Mouse (Mus musculus) bone marrow, adult 2 months (tissue): ENCODE measurements at regions not wholly inside any gene's neighbourhood (a gene's known extent, or its start where the extent isn't known, plus 50 kb on each side); places are given as distances from the start of the nearest gene placed in this dataset.

Experiments used
- H3K27ac ChIP-seq: fragments of 200-500 bp; 2 replicates; pipeline ENCODE4 v1.5.1; 2012; ENCODE audit warnings: low read depth, mild to moderate bottlenecking, control low read depth, inconsistent platforms, low read length; ENCODE audit not compliant: control insufficient read depth, poor library complexity, insufficient read depth
- H3K4me1 ChIP-seq: fragments of 200-500 bp; 2 replicates; pipeline ENCODE4 v1.6.1; 2011; ENCODE audit warnings: low read length; ENCODE audit not compliant: control insufficient read depth, insufficient read depth
- H3K4me3 ChIP-seq: fragments of 200-500 bp; replicated peaks from 2 replicates; pipeline ENCODE3; 2011; ENCODE audit warnings: mild to moderate bottlenecking, low read depth, low read length, control low read depth; ENCODE audit not compliant: control insufficient read depth
- CTCF ChIP-seq: fragments of 200-500 bp; IDR thresholded peaks from 2 replicates; pipeline ENCODE4 v1.5.1; 2011; ENCODE audit warnings: low read length, control low read depth; ENCODE audit not compliant: control insufficient read depth, insufficient read depth
- POLR2A ChIP-seq: fragments of 200-500 bp; IDR thresholded peaks from 2 replicates; pipeline ENCODE4 v1.6.1; 2011; ENCODE audit warnings: low read depth, mild to moderate bottlenecking, control low read depth, low read length, borderline replicate concordance; ENCODE audit not compliant: control insufficient read depth
- WGBS: fragments of 180-500 bp; shearing (Covaris S2); methylation state at CpG from one replicate; pipeline ENCODE4 v1.1.7; 2018; 5-methylcytosine and 5-hydroxymethylcytosine counted together

DNA sequence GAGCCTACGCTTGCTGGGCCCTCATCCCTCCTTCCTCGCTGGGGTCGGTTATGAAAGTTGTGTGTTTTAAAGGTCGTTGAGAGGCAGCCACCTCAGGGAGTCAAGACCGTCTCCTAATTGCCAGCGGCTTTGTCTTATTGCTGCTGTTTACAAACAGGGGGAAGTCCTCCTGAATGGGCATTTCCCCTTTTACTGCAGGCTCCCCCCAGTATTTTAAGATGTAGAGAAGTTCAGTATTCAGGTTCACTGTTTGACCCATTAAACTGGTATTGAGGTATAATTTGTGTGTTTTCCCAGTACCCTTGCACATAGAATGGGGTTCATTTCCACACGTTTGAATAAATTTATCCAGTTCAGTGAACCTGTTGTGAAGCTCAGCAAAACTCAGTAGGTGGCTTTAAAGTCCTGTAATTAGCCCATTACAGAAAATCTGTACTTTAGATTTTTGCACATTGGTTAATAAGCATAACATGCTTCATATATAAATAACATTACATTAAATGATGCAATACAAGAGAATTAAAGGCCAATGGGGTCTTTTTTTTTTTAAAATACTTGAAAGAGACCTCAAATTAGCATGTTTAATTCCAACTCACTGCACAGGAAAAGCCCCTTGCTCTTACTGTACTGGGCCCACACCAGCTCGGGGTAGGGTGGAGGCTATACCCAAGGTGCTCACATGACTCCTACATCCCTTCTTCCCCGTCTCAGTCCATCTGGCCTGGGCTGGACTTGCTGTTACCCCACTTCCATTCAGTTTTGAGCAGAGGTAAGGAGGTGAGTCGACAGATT is 63.7 kb downstream of the Nkx2-1 start:
- no peak for TF ChIP-seq POLR2A
- TF ChIP-seq CTCF: no peak
- 67% methylated on average over 10 of the region's 10 CpGs for WGBS
- no peak overlapping the region for H3K27ac ChIP-seq

DNA sequence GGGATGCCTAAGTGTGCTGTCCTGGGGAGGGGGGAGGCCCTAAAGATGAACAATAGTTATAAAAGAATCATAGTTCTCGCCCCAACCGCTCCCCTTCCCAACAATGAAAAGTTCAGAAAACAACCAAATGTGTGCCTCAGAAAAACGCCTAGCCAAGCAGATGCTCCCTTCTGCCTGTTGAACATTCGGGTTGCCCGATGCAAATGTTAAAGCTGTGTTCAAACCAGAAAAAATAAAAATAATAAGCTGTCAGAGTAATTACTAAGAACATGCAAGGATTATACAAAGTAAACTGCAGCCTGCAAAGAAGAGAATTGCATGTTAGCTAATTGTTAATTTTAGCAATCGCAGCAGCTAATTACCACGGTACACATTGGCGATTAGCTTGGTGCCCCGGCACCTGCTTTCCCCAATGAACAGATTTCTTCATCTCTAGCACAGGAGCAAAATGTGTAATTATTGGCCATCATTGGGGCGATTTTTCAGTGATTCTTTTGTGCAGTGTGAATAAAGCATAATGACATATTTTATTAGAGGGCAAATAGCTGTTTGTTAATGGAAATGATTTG is 65.7 kb downstream of the Nkx2-1 start:
- H3K4me1 ChIP-seq: no peaks in the 10 kb centered on the region
- TF ChIP-seq POLR2A (no peak), CTCF (no peak)
- 79% methylated on average over 10 of the region's 10 CpGs for WGBS
- no peak overlapping the region for H3K27ac ChIP-seq
- H3K4me3 ChIP-seq: no peak overlapping the region

More for the DNA sequence above, 63.7 kb downstream of the Nkx2-1 start:
- H3K4me1 ChIP-seq: no peaks in the 10 kb centered on the region
- no peak overlapping the region for H3K4me3 ChIP-seq

GRCm38 (mm10) chr12:56459508-56460119 is 77.1 kb downstream of the Nkx2-1 start:
- H3K4me1 ChIP-seq: no peaks in the 10 kb centered on the region
- no peak overlapping the region for H3K4me3 ChIP-seq
- TF ChIP-seq POLR2A (no peak), CTCF (no peak)
- no peak overlapping the region for H3K27ac ChIP-seq
- 27% methylated on average over 10 of the region's 10 CpGs for WGBS

GRCm38 (mm10) chr12:56458665-56459507 is 77.8 kb downstream of the Nkx2-1 start:
- TF ChIP-seq CTCF (no peak), POLR2A (no peak)
- WGBS: 40% methylated on average over 16 of the region's 16 CpGs
- no peak overlapping the region for H3K4me3 ChIP-seq
- no peak overlapping the region for H3K27ac ChIP-seq
- H3K4me1 ChIP-seq: no peaks in the 10 kb centered on the region

DNA sequence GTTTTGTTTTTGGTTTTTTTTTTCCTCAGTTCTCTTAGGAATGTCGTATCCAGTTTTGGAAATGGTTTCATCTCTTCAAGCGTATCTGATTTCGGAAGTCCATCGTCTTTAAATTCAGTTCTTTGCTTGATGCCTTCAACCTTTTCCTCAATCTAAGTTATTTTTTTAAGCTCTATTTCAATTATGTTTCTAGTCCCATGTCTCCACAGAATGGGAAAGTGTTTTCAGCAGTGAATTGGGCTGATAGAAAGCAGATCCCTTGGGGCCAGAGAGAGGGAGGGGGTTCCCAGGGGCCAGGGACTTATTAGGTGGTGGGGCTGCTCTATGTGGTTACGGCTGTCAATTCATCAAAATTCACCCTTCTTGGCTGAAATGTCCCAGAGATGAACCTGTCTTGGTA is 78.8 kb downstream of the Nkx2-1 start:
- no peak overlapping the region for H3K4me3 ChIP-seq
- 64% methylated on average over 5 of the region's 5 CpGs for WGBS

DNA sequence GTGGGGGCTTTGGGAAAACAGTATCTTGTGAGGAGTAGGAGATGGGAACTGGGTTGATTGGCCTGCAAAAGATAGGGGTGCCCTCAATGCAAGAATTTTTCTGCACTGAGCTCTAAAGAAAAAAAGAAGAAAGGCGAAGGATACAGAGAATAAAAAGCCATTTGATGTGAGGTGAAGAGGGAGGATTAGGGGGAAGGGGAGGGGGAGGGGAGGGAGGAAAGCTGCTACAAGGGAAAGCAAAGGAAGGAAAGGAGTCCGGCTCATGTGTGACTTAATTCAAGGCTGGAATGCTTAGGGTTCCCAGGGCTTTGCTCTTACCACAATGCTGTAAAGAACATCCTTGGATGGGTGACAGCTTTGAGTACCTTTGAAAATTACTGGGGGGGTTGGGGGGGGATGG is 79.4 kb downstream of the Nkx2-1 start:
- WGBS: 63% methylated on average over 2 of the region's 2 CpGs
- no peaks in the 10 kb centered on the region for H3K4me1 ChIP-seq
- TF ChIP-seq CTCF (no peak), POLR2A (no peak)

More for the DNA sequence above, 78.8 kb downstream of the Nkx2-1 start:
- H3K27ac ChIP-seq: no peak overlapping the region
- no peaks in the 10 kb centered on the region for H3K4me1 ChIP-seq
- no peak for TF ChIP-seq CTCF
- TF ChIP-seq POLR2A: no peak

DNA sequence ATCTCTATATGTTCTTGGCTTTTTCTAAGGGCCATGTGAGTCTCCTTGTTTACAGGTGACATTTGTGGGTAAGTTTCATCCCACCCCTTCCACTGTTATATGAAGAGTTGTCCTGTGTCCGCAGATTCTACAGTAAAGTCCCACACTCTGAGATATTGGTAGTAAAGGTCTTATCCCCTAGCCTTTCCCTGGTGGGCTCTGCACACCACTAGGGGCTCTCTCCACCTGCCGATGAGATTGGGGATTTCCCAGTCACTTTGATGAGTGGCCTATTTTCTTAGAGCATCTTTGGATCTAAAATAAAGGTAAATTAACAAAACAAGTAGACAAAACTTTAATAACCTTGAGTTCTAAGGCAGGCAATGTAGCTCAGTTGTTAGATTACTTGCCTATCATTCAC is 86.4 kb downstream of the Nkx2-1 start:
- H3K4me1 ChIP-seq: no peaks in the 10 kb centered on the region; the same call in 1 of the 2 replicates
- 75% methylated on average over 2 of the region's 2 CpGs for WGBS
- no peak overlapping the region for H3K27ac ChIP-seq
- H3K4me3 ChIP-seq: no peak overlapping the region
- TF ChIP-seq CTCF (no peak), POLR2A (no peak)

More for the DNA sequence above, 79.4 kb downstream of the Nkx2-1 start:
- Histone ChIP-seq H3K4me3 (no peak overlapping the region), H3K27ac (no peak overlapping the region)

DNA sequence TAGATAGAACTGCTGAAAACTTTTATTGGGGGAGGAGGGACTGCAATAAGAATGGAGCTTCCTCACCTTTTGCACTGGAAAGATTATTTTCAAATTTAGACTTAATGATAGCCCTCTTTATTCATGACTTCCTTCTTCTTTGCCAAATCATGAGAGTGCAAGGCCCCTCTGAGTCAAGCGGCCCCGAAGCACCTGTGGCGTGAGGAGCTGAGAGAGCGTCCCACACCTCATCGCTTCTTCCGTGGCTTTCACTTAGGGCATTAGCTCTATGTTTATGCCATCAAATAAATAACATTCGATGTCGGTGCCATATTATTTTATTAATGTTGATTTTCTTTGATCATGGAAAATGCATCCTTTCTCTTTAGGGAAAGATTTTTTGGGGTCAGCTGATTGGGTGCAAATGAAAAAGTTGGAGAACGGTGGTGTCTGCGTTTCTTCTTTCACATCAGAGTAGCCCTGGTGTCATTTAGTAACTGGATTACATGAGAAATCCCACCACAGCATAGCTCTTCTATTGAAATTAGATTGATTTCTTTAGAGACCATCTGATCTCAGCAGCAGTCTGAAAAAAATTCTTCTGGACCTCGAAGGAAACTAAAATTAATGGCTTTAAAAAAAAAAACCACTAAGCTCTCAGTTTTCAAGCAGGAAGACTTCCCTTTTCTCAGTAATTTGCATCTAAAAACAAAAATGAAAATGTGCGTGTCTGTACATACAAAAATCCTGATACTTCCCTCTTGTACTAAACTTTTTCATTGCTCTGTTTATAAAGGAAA is 87.7 kb downstream of the Nkx2-1 start:
- Histone ChIP-seq H3K27ac (no peak overlapping the region), H3K4me1 (no peaks in the 10 kb centered on the region; the same call in 1 of the 2 replicates)

More for the DNA sequence above, 87.7 kb downstream of the Nkx2-1 start:
- no peak overlapping the region for H3K4me3 ChIP-seq
- no peak for TF ChIP-seq POLR2A
- no peak for TF ChIP-seq CTCF
- WGBS: 31% methylated on average over 12 of the region's 12 CpGs
